Mouse (Mus musculus): ENCODE measurements around the gene Hmga1.

Hmga1 gene

GRCm38 (mm10) chr17:27560926-27561480, 4.7 kb downstream of the Hmga1 start:
- no peak for DNase-seq

- no peak for DNase-seq
Measured at GRCm38 (mm10) chr17:27561809-27562526, 5.7 kb downstream of the Hmga1 start.

- no peak for DNase-seq
Measured at GRCm38 (mm10) chr17:27563771-27564244, 7.5 kb downstream of the Hmga1 start.

DNA sequence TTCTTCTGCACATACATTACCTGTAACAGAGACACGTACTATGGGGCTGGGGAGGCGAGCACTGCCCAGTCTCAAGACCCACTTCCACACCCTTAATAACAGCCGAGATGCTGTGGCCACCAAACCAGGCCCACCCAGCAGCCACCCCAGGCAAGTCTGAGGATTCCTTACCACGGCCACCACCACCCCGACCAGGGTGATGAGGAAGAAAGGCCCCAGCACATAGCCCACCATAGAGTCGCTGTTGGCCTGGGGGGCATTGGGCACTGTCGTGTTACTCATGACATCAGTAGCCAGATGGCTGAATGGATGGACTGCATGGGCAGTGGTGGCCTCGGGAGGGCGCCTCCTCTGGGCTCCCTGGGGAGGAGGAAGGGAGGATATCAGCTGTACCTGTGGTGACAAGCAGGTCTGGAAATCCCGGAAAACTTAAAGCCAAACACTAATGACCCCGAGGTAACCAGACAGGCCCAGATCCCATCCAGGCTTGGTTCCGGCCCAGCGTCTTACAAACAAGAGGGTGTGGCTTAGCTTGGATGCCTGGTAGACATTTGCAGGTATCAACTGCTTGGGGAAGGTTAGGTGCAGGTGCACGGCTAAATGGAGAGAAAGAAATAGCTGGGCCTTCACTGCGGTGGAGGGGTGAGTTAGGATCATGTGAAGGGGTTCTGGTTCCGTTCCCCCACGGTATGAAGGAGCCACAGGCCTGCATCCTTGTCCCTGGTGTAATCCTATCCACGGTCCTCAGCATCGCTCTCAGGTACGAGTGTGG, 8.3 kb downstream of the Hmga1 start:
- peak; percentile 43 to 48 for DNase-seq

DNA sequence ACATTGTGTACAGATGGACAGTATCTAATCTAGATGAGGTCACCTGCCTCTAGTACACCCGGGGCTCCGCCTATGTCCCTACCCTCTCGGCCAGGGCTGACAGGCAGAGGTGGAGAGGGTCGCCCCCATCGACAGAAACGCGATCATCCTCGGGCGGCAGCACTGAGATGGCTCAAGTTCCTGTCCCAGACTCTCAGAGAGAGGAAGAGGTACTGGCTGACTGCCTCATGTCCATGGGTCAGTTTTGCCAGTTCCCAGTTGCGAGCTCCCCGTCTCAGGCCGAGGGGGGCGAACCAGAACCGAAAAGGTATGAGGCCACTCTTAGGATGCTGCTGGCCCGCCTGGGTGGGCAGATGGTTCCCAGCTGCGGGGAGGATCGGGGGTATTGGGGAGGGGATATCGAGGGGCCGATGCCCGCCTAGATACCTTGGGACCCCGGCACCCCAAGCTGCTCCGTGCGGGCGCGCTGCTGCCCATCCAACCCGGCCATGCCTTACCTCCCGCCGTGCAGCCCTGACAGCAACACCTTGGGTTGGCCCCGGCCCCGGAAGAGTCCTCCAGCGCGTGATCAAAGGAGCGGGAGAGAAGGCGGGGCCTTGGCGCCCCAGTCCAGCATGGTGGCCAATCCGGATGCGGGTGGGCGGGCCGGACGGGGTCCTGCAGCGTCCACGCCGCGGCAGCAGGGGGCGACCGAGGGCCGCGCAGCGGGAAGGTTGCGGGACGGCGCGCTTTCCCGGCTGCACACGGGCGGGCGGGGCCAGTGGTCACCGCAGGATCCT, 9.1 kb downstream of the Hmga1 start, which contains the start of gene AI413582:
TSS of gene AI413582 (minus strand) at position 594 of the 779 bp plus-strand sequence.
- peak; percentile 97 to 98 for DNase-seq

- DNase-seq, result no peak
Measured at GRCm38 (mm10) chr17:27565942-27566267, 9.6 kb downstream of the Hmga1 start.

DNA sequence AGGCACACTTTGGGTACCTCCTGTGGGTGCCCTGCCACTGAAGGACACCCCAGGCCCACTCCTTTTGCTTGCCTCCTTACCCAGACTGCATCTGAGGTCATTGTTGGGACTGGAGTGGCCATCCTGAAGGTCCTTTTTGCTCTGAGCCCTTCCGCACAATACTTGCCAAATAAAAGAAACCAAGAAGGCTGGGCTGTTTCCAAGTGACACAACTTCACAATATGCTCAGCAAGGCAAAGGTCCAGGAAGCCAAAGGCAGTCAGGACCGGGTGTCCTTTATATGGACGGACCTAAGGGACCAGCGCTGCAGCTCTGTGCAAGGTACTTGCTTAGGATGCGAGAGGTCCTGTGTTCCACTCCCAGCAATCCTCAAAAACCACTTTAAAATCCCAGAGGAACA, 11.9 kb downstream of the Hmga1 start:
- no peak for DNase-seq

DNA sequence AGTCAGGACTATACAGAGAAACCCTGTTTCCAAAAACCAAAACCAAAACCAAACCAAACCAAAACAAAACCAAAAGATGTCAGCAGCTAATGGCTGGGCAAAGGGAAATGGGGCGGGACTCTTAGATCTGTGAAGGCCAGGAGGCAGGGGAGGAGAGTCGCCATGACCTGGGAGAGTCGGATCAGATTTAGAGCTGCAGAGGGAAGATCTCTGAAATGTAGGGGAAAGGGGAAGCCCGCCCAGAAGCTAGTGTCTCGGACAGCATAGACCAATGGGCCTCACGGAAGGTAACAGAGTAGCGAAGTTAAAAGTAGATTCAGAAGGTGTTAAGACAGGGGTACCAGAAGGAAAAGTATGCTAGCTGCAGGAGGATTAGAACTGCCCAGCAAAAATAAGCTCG, 15.0 kb downstream of the Hmga1 start:
- no peak for DNase-seq

DNA sequence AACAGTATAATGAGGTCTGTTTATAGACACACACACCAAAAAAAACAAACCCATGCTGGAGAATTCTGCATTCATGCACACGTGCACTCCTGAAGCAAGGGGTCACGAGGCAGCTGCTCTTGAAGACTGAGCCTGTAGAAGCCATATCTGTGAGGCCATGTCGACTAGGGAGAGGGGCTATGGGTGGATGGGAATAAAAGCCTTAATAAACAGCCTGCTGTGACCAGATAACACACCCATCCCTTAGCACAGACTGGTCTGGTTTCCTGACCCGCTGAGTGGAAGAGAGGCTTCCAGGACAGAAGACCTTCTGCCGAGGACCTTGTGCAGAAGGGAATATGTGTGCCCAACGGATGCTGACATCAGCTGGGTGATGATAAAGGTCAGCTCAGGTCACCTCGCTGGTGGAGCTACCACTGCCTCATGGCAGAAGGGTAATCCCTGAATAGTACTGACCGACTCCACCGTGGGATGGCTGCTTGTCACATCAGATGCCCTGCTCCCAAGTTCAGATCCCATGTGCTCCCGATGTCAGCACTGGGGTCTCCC, 17.5 kb downstream of the Hmga1 start:
- DNase-seq, result no peak

- no peak for DNase-seq
Measured at GRCm38 (mm10) chr17:27574470-27575115, 18.3 kb downstream of the Hmga1 start.

DNA sequence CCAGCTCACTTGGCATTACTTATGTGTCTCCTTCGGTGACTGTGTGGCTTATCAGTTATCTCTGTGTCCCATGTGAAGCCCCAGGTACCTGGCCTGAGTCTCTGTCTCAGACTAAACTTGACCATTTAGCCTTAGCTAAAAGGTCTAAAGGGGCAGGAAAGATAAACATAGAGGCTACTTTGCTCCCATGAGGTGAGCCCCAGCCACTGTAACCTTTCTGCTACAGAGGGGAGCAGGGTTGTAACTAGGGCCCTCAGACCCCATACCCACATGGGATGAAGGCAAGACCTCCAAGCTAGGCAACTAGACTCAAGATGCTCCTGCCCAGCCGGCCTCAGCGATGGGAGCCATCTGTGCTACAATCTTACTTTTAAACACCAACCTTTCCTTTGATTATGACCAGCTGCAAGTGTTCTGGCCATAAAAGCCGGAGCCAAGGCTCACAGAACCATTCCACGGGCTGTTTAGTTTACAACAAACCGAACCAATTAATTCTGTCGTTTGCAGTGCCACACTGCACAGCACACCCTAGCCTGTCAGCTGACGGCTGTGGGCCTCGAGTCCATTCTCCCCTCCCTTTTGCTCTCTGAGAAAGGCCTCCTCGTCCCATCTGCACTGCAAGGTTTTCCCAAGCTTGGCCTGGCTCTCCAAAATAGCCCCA, 18.9 kb downstream of the Hmga1 start:
- DNase-seq, result no peak

DNA sequence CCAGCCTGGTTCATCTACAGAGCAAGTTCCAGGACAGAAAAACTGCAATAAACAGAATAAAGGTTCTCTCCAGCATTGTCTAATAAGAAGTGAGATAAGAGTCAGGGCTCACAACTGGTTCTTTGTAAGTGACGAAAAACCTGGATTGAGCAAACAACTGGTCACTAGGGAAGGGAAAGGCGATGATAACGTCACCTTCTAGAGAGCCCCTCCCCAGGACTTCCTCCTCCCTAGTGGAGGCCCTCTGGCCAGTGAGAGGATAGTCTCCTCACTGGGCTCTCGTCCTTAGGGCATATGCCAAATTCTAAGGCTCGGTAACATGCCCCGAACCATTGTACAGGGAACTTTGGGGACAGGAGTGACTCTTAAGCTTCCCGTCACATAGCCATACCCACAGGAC, 19.8 kb downstream of the Hmga1 start:
- DNase-seq, result no peak

DNA sequence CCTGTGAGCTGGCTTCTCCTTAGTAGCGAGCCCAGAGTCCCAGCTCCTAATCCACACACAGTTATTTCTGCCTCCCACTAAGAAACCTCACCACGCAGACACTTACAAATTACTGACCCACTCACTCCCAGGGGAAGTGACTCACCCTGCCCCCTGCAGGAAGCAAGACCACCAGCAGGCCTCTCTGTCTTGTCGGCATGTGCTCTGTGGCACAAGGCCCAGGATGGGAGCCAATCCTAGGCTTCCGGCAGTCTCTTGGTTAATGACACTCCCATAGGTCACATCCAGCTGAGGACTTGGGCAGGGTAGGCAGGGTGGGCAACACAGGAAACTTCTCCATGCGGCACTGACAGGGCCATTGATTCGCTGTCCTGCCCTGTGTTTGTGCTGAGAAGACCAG, 21.2 kb downstream of the Hmga1 start:
- peak in 1 of 2 experiments; percentile 24 for DNase-seq

DNA sequence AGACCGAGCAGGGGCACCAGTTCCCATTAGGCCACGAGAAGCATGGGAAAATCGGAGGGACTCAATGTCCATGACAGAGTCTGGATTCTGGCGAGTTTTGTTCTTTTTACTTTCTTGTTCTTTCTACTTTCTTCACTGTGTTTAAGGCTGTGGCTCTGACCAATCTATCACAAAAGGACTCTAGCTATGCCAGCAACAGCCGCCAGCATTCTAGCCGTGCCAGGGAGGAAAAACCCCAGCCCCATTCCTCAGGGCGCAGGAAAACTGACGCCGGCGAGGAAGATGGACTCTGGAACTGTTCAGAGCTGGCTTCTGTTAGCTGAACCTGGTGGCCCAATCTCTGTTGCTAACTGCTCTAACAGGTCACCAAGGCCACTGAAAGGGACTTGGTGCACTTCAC, 22.2 kb downstream of the Hmga1 start:
- DNase-seq, result no peak

DNA sequence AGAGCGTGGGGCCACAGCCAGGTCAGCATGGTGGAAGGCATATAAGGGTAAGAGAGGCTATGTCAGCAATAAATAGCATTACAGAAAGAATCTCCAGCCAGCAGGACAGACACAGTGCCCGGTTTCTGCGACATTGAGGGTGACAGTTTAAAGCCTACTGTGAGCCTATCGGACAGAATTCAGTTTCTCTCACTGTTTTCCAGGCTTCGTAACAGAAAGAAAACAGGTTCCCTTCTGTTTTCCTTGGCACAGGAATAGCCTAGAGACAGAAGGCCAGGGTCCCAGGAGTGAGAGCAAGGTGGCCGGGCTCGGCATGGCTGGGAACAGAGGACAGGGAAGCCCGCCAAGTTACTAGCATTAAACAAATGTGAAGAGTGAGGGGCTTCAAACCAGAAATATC, 23.5 kb downstream of the Hmga1 start:
- no peak for DNase-seq

GRCm38 (mm10) chr17:27580392-27581068, 24.2 kb downstream of the Hmga1 start:
- DNase-seq, result no peak

DNA sequence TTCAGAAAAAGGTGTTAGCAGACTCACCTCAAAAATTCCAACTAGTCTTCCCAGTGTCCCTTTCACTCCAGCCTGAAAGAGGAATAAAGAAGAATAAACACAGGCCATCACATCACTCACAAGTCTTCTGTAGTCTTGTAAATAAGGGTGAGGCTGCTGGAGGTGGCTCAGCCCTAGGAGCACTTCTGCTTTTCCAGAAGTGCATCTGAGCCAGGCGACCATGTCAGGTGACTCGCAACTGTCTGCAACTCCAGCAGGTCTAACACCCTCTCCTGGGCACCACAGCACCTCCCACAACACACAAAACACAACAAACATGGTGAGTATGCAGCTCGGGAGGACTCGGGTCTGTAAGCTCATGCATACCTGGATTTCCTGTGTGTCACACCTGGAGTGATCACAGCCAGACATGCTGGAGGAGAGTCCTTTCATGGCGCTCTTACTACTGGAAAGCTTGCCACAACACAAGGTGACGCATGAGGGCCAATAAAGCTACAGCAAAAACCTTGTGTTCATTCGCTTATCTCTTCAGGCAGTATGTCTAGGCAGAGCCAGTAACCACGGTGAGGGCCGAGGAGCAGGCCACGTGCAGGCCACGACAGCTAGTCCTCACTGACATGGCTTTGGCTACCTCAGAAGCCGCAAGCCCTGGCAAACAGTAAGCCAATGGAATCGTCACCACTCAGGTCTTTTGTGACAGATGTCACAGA, 27.0 kb downstream of the Hmga1 start:
- no peak for DNase-seq

DNA sequence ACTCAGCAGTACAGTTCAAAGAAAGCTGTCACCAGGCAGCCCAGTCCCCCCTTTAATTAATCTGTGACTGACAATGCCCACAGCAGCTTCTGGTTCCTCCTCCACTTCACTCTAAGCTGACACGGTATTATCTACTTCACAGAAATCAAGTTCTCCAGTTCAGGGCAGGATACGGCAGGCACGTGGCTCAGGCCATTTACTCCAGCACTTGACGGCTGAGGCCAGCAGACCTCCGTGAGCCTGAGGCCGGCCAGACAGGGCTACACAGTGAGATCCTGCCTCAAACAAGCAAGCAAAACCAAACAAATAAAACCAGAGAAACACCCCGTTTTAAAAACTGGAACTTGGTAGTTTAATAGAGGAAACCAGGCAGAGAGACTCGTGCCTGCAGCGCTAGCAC, 30.4 kb downstream of the Hmga1 start:
- DNase-seq, result no peak

- DNase-seq, result no peak
Measured at GRCm38 (mm10) chr17:27587252-27587651, 31.0 kb downstream of the Hmga1 start.

DNA sequence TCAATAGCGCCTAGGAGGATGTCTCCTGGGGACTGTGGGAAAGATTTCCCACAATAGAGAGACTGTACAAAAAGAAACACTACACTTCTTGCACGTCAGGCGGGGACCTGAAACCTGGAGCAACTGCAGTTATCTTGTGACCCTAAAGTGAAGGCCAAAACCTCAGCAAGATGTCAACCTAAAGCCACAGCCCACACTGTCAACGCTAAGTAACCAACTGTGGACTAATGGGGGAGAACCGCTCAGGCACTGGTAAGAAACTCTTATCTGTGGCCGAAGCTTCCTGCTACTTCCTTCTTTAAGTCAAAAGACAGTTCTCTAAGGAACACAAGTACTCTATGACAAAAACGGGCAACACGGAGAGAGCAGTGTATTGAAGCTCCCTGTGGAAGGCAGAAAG, 31.9 kb downstream of the Hmga1 start:
- DNase-seq, result peak; percentile 12 to 17
